Mouse (Mus musculus): Measurements from ENCODE around the gene Nxph1. TPM values are rescaled to one million over a fixed set of nuclear protein-coding genes. Genes with fewer than 3 reads are reported as not detected.

Nxph1 gene
- total and polyA plus RNA-seq, 3 experiments = not detected

DNA sequence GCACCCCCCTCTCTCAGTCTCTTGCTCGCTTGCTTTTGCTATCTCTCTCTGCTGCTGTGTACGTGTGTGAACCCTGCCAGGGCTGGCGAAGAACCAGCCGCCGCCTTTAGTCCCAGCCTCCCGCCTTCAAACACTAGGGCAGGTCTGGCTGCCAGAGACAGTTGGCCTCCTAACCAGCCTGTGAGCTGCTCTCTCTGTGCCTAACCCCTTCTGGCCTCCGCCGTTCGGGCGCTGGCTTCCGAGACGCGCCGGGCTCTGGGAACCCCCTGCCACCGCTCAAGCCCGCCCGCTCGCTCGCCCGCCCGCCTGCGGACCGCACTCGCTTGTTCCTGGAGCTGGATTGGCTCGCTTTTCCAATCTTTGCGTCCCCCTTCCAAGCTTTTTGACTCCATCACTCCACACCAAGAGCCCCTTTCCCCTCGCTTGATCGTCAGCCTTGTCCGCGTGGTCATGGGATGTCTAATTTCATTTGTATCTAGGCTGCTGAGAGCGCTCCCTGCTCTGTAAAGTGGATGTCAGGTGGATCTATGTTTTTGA, 1.5 kb downstream of the Nxph1 start:
- no peak overlapping the region for H3K4me3 ChIP-seq (ENCODE audit: control insufficient read depth in 1 of 2, insufficient read depth in 1 of 2, low read depth in 2 of 2, low read length in 2 of 2)
- no peaks in the 10 kb centered on the region for H3K79me2 ChIP-seq (ENCODE audit: control insufficient read depth, insufficient read depth, low read length, poor library complexity)
- no peaks in the 10 kb centered on the region for H3K4me1 ChIP-seq (ENCODE audit: control insufficient read depth in 1 of 2, insufficient read depth in 2 of 2, low read length in 2 of 2)
- no peaks in the 10 kb centered on the region for H3K27me3 ChIP-seq (ENCODE audit: control insufficient read depth in 1 of 2, insufficient read depth in 2 of 2, low read length in 2 of 2)
- DNase-seq (ENCODE audit: low read depth, low spot score) = no peak
- H3K9me3 ChIP-seq (replicated peaks; ENCODE audit: insufficient read depth, low read length) = no peaks in the 10 kb centered on the region
- no peak overlapping the region for H3K27ac ChIP-seq (ENCODE audit: control insufficient read depth, low read depth, low read length)
- no peaks in the 10 kb centered on the region for H3K36me3 ChIP-seq (ENCODE audit: control insufficient read depth in 1 of 2, insufficient read depth in 2 of 2, low read length in 2 of 2)
- no peak overlapping the region for H3K9ac ChIP-seq (ENCODE audit: control insufficient read depth, low read depth, low read length, poor library complexity, severe bottlenecking)
- no peak for TF ChIP-seq NELFE (IDR thresholded peaks at IDR 0.05; ENCODE audit: low read depth, low read length)
- no peak for TF ChIP-seq CTCF (IDR thresholded peaks at IDR 0.05 in 2 of 3, conservative IDR thresholded peaks at IDR 0.05 in 1 of 3; ENCODE audit: control insufficient read depth in 1 of 3, insufficient read depth in 1 of 3, low read depth in 2 of 3, low read length in 3 of 3, poor library complexity in 1 of 3, severe bottlenecking in 1 of 3)
- TF ChIP-seq USF2 (IDR thresholded peaks at IDR 0.05; ENCODE audit: borderline replicate concordance in 1 of 2, insufficient read depth in 1 of 2, low read depth in 1 of 2, low read length in 2 of 2) = no peak
- TF ChIP-seq CHD1 (IDR thresholded peaks at IDR 0.05; ENCODE audit: low read depth, low read length) = no peak
- no peak for TF ChIP-seq TAL1 (IDR thresholded peaks at IDR 0.05; ENCODE audit: low read length)
- TF ChIP-seq MXI1 (IDR thresholded peaks at IDR 0.05; ENCODE audit: low read depth, low read length) = no peak
- TF ChIP-seq SMC3 (IDR thresholded peaks at IDR 0.05; ENCODE audit: low read depth, low read length) = no peak
- no peak for TF ChIP-seq MYC (IDR thresholded peaks at IDR 0.05; ENCODE audit: low read depth, low read length)
- no peak for TF ChIP-seq SIN3A (IDR thresholded peaks at IDR 0.05; ENCODE audit: low read length)
- no peak for TF ChIP-seq ELF1 (IDR thresholded peaks at IDR 0.05; ENCODE audit: low read depth, low read length)
- no peak for TF ChIP-seq E2F4 (IDR thresholded peaks at IDR 0.05; ENCODE audit: borderline replicate concordance, low read depth, low read length)
- no peak for TF ChIP-seq HCFC1 (IDR thresholded peaks at IDR 0.05; ENCODE audit: low read depth, low read length)
- TF ChIP-seq ZNF384 (IDR thresholded peaks at IDR 0.05; ENCODE audit: low read depth, low read length) = no peak

DNA sequence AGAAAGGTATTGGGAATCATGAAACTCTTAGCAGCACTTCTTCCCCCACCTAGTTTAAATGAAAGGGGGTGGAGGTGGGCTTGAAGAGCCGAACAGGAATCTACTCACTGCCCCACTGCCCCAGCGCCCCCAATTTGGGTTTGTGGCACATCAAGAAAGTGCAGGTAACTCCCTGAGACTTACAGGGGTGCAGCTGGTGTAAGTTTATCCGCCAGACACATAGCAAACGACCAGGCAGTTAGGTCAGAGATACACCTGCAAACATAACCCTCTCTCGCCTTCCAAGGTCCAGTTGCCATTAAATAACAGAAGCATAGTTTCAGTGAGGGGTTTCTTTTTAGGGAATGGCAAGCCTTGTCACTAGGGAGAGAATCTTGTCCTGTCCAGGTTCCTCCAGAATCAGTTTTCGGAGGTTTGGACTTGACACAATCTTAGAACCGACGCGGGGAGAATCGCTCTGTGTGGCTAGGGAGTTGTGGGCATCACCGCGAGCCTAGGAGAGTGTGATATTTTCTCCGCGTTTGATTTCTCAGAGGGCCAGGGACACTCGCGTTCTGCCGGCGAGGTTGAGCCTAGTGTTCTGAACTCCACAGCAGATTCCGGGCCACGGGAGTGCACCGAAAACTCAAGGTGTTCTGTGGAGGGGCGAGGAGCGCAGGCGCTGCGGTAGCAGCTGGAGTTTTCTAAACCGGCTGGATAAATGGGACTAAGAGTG, 2.5 kb downstream of the Nxph1 start:
- Histone ChIP-seq H3K36me3 (ENCODE audit: control insufficient read depth in 1 of 2, insufficient read depth in 2 of 2, low read length in 2 of 2) (no peaks in the 10 kb centered on the region), H3K4me3 (ENCODE audit: control insufficient read depth in 1 of 2, insufficient read depth in 1 of 2, low read depth in 2 of 2, low read length in 2 of 2) (no peak overlapping the region), H3K9ac (ENCODE audit: control insufficient read depth, low read depth, low read length, poor library complexity, severe bottlenecking) (no peak overlapping the region), H3K4me1 (ENCODE audit: control insufficient read depth in 1 of 2, insufficient read depth in 2 of 2, low read length in 2 of 2) (no peaks in the 10 kb centered on the region), H3K79me2 (ENCODE audit: control insufficient read depth, insufficient read depth, low read length, poor library complexity) (no peaks in the 10 kb centered on the region), H3K27me3 (ENCODE audit: control insufficient read depth in 1 of 2, insufficient read depth in 2 of 2, low read length in 2 of 2) (no peaks in the 10 kb centered on the region), H3K27ac (ENCODE audit: control insufficient read depth, low read depth, low read length) (no peak overlapping the region), H3K9me3 (replicated peaks; ENCODE audit: insufficient read depth, low read length) (no peaks in the 10 kb centered on the region)
- TF ChIP-seq NELFE (IDR thresholded peaks at IDR 0.05; ENCODE audit: low read depth, low read length) = no peak
- TF ChIP-seq EP300 (IDR thresholded peaks at IDR 0.05; ENCODE audit: low read depth in 1 of 2, low read length in 2 of 2) = no peak
- DNase-seq (ENCODE audit: low read depth, low spot score) = no peak

All from MEL (cell line).